Mouse (Mus musculus) lung, postnatal 14 days (tissue): ENCODE data around the gene Gramd2.

Experiments used
- DNase-seq: peaks from one replicate; pipeline ENCODE4 v3.0.0; 2021

The Gramd2 gene

GRCm38 (mm10) chr9:59669172-59669571 lies 10.8 kb upstream of the Gramd2 start:
- DNase-seq, result no peak

- DNase-seq, result no peak
Measured at GRCm38 (mm10) chr9:59672195-59672894, 7.6 kb upstream of the Gramd2 start.

GRCm38 (mm10) chr9:59673427-59673826 lies 6.5 kb upstream of the Gramd2 start:
- no peak for DNase-seq

DNA sequence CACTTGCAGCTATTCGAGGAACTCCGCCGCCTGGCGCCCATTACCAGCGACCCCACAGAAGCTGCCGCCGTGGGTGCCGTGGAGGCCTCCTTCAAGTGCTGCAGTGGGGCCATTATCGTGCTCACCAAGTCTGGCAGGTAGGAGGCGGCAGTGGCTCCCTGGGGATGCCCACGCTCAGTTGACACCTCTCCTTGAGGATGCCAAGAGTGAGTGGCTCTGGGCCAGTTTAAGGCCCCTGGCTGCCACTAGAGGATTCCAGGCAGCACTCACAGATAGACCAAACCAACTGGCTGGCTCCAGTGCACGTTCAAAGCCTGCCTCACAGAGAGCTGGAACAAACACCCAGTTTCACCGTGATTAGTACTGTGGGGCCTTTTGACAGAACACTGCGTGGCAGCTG lies 4.3 kb upstream of the Gramd2 start:
- DNase-seq, result no peak

GRCm38 (mm10) chr9:59678313-59678712 lies 1.6 kb upstream of the Gramd2 start:
- DNase-seq, result peak; percentile 42

- no peak for DNase-seq
Measured at GRCm38 (mm10) chr9:59680534-59680875, 561 bp downstream of the Gramd2 start.

- DNase-seq, result no peak
Measured at GRCm38 (mm10) chr9:59684020-59684419, 4.1 kb downstream of the Gramd2 start.

DNA sequence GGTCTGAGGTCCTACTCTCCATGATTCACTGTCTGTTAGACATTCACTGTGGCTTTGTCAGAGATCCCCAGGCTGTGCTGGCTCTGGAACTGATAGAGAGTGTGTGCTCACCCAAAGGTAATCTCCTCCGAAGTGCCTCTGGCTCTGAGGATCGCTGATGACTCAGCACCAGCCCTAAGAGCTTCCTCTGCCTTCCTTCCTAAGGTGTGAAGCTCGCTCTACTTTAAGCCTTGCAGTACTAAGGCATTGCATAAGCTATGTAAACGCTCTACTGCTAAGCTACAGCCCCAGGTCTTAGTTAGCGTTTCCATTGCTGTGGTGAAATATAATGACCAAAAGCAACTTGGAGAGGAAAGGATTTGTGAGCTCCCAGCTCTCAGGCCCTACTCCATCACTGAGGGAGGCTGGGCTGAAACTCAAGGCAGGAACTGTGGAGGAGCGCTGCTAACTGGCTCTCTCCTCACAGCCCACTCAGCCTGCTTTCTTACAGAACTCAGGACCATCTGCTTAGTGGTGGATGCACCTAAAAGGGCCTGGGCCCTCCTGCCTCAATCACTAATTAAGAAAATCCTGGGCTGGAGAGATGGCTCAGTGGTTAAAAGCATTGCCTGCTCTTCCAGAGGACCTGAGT lies 7.6 kb downstream of the Gramd2 start:
- DNase-seq, result no peak

- DNase-seq, result peak; percentile 91
Measured at GRCm38 (mm10) chr9:59691635-59692094, 11.7 kb downstream of the Gramd2 start.

GRCm38 (mm10) chr9:59692145-59692544 lies 12.2 kb downstream of the Gramd2 start:
- DNase-seq, result peak; percentile 61

DNA sequence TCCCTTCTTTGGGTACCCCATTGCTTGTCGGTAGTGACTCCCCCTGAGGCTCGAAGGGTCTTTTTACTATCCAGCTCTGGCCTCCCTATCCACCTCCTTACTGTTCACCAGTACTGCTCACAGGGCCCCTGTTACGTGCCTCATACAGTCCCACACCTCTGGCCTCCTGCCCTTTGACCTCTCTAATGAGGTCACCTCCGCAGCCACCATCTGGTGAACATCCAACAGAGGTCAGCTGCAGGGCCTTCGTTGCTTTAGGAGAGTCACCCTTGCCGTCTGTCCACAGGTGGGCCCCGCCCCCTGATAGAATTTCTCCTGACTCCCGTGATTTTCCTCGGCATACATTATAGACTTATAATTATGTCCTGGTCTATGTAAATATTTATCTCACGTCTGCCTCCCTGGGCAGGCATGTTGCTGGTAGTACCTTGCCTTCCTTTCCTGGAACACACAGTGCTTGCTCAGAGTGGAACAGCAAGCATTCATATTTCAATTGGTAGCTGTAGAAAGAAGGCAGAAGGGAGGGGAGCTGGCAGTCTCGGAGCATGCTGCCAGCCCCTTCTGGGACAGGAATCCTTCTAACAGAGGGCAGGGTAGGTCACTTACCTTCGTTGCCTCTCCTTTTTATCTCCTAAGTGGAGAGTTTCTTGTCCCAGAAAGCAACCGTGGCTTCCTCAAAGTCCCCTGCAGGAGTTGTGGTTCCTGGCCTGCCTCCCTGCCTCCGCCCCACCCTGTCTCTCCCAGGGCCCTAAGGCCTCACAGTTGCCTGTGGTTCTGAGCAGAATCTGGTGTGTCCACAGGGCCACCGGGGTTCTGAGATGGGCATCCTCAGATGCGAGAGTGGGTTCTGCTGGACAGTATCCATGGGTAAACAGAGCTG lies 14.9 kb downstream of the Gramd2 start:
- no peak for DNase-seq

DNA sequence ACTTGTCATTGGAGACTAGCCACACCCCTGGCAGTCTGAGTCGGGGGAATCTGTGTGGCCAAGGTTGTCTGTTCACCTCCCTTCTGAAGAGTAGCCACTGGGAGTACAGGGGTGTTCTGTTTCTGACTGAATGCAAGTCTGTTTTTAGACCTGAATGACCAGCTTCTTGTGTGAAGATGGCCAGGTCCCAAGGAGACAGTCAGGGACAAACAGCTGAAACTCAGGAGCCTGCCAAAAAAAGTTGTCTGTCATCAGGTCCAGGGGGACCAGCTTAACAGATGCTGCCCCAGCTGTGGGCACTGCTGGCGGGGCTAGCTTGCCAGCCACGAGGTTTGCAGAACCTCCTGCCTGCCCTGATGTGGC lies 15.5 kb downstream of the Gramd2 start:
- DNase-seq, result no peak

GRCm38 (mm10) chr9:59696381-59696780 lies 16.4 kb downstream of the Gramd2 start:
- DNase-seq, result no peak

GRCm38 (mm10) chr9:59701094-59701493 lies 21.1 kb downstream of the Gramd2 start:
- DNase-seq, result no peak

DNA sequence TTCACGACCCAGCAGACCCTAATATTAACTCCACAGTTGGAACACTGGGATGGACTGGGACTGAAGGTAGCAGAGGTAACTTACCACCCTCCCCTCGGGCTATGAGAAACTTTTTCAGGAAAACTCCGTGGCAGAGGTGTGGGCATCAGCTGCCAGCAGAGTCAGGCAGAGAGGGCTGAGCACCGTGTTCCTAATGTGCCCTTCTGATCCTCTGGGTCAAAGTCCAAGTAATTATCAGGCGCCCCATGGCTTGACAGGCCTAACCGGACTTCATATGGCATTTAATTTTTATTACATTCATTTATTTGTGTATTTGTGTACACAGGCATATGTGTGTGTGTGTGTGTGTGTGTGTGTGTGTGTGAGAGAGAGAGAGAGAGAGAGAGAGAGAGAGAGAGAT lies 23.2 kb downstream of the Gramd2 start:
- no peak for DNase-seq

- no peak for DNase-seq
Measured at GRCm38 (mm10) chr9:59706850-59707825, 27.2 kb downstream of the Gramd2 start.

GRCm38 (mm10) chr9:59709225-59709624 lies 29.3 kb downstream of the Gramd2 start:
- DNase-seq, result peak; percentile 84

DNA sequence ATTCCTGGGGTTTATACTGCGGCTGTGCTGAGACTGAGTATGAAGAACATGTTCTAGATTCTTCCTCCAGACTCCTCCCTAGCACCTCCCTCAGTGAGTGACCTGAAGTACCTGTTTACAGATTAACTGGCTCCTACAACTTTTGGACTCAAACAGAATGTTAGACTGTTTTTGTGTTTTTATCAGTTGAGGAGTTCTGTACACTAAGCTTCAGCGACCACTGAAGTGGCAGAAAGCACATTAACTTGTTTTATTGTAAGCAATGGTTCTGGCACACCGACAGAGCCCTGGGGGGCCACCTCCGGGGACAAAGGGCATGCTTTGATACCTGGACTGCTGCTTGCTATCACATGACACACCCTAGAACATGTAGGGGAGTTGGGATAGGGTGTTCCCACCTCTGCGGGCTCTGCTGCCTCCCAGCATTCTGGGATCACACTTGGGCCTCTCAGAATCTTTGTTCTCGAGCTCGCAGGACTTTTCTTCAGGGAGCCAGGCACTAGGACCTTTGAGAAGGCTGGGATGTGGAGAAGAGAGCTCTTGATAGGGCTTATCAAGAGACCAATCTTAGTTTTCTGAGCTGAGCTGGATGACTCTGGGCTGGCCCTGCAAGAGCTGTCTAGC lies 36.4 kb downstream of the Gramd2 start:
- no peak for DNase-seq

GRCm38 (mm10) chr9:59718237-59718636 lies 38.3 kb downstream of the Gramd2 start:
- peak; percentile 44 for DNase-seq

GRCm38 (mm10) chr9:59721144-59721543 lies 41.2 kb downstream of the Gramd2 start:
- DNase-seq, result no peak

DNA sequence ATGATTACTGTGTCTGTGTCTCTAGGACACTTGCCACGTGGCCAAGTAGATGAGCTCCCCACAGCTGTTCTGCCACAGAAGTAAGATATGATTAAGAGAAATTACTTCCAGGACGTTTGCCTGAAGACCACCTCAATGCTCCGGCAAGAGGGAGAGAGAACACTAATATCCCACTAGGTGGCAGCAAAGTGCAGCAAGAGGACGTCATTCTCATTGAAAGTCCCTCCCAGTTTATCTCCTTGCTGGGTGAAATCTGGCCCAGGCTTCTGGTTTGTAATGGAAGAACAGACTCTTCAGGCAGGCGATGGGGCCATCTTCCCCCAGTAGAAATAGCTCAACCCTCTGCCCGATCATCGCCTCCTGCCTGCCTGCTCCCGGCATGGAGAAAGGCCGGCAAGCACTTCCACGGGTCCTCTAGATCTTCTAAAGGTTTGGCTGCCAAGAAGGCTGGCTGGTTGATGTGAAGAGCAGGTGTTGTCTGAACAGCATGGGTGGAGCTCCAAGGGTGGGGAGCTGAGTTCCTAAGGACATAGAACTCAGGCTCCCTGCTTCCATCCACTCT lies 43.2 kb downstream of the Gramd2 start:
- peak; percentile 78 for DNase-seq
